Mouse (Mus musculus): ENCODE data around the gene Actr3.

DNA sequence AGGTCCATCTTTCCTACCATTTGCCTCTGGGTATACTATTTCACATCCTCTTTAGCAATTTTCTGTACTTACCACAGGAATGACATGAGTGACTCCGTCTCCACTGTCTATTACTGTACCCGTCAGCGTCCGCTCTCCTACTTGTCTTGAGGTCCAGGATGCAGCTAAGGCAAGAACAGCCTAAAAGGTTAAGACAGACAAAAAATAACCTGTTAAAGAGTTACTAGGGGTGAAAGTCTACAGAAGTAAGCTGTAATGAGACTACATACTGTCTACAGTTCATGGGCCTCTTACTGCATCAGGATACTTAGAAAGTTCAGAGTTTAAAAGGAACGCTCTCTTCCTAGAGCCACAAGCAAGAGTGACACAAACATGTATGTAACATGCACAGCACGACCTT, 28.3 kb downstream of the Actr3 start:
- no peak for TF ChIP-seq TAL1 (conservative IDR thresholded peaks at IDR 0.05; ENCODE audit: low read depth, low read length)
- no peak for TF ChIP-seq CTCF (IDR thresholded peaks at IDR 0.05; ENCODE audit: low read depth, low read length)
- no peak for TF ChIP-seq POLR2AphosphoS5 (IDR thresholded peaks at IDR 0.05; ENCODE audit: insufficient replicate concordance, low read depth, low read length)
- TF ChIP-seq GATA1 (IDR thresholded peaks at IDR 0.05; ENCODE audit: borderline replicate concordance, low read length): no peak
- TF ChIP-seq GATA2 (IDR thresholded peaks at IDR 0.05; ENCODE audit: borderline replicate concordance, low read depth, low read length): no peak
